ENCODE assay signal across 19 mouse cellular contexts in genomic region chr1:58945960-58946670, GRCm38 (mm10). TPM values are rescaled to one million over a fixed set of nuclear protein-coding genes. Genes with fewer than 3 reads are reported as not detected.
DNase-seq lines count a peak whose midpoint lies in the region; ATAC-seq and TF ChIP-seq lines count a peak whose summit lies in the region.
"Had no signal": no experiment of that assay in that cellular context is flagged by ENCODE, and none has a peak within 500 bp of the region (broad histone marks: within the 10 kb centered on the region; RNA-seq: fewer than 3 reads in every experiment).

No protein-coding gene starts in this region.

- peaks cover 14% of the 10 kb centered on the region for H3K36me3 ChIP-seq in heart, embryonic 16.5 days (ENCODE audit: control insufficient read depth, insufficient read depth)
- peaks cover 24% of the 10 kb centered on the region for H3K36me3 ChIP-seq in kidney, embryonic 15.5 days
- peaks cover 9% of the 10 kb centered on the region; the same call in 1 of the 2 replicates for H3K36me3 ChIP-seq in intestine, postnatal 0 days (ENCODE audit: control insufficient read depth, insufficient read depth)

- H3K27ac ChIP-seq in heart, embryonic 16.5 days (ENCODE audit: low read length): peak overlapping the region; percentile 57
- no peak overlapping the region for H3K27ac ChIP-seq in kidney, embryonic 15.5 days
- peak overlapping the region; percentile 46 for H3K27ac ChIP-seq in intestine, postnatal 0 days (ENCODE audit: low read depth, low read length)
- H3K27ac ChIP-seq: embryonic facial prominence, embryonic 10.5 days; hindbrain, embryonic 10.5 days; limb, embryonic 13.5 days had no signal

- no peak for ATAC-seq in heart, embryonic 16.5 days (replicated peaks; ENCODE audit: extremely low read depth, insufficient read depth, low FRiP score)
- no peak for ATAC-seq in kidney, embryonic 15.5 days (replicated peaks; ENCODE audit: low FRiP score)
- ATAC-seq in intestine, postnatal 0 days: peak; percentile 80
- ATAC-seq: midbrain, embryonic 16.5 days; Patski had no signal

- no peak for TF ChIP-seq CTCF in intestine, postnatal 0 days (IDR thresholded peaks at IDR 0.05; ENCODE audit: low read depth)

- H3K9ac ChIP-seq in heart, embryonic 16.5 days (ENCODE audit: low read length): no peak overlapping the region
- H3K9ac ChIP-seq in kidney, embryonic 15.5 days: no peak overlapping the region
- no peak overlapping the region for H3K9ac ChIP-seq in intestine, postnatal 0 days (ENCODE audit: low read depth, low read length)
- H3K9ac ChIP-seq: limb, embryonic 13.5 days had no signal

- peaks cover 22% of the 10 kb centered on the region for H3K4me1 ChIP-seq in heart, embryonic 16.5 days (ENCODE audit: control insufficient read depth, insufficient read depth, low read length)
- peaks cover 7% of the 10 kb centered on the region for H3K4me1 ChIP-seq in kidney, embryonic 15.5 days
- peaks cover 2% of the 10 kb centered on the region for H3K4me1 ChIP-seq in intestine, postnatal 0 days (replicated peaks; ENCODE audit: control insufficient read depth, insufficient read depth, low read length)

- WGBS in heart, embryonic 16.5 days: 79% methylated on average over 7 of the region's 7 CpGs
- WGBS in kidney, embryonic 15.5 days: 86% methylated on average over 7 of the region's 7 CpGs
- WGBS in intestine, postnatal 0 days: 51% methylated on average over 7 of the region's 7 CpGs

- no peak overlapping the region for H3K4me3 ChIP-seq in heart, embryonic 16.5 days (ENCODE audit: low read length)
- H3K4me3 ChIP-seq in kidney, embryonic 15.5 days (replicated peaks): no peak overlapping the region
- no peak overlapping the region for H3K4me3 ChIP-seq in intestine, postnatal 0 days (ENCODE audit: low read depth, low read length)
- H3K4me3 ChIP-seq: embryonic facial prominence, embryonic 10.5 days; hindbrain, embryonic 10.5 days; limb, embryonic 13.5 days had no signal

- H3K4me2 ChIP-seq in heart, embryonic 16.5 days (ENCODE audit: low read depth, low read length): no peak overlapping the region
- H3K4me2 ChIP-seq in kidney, embryonic 15.5 days: no peak overlapping the region
- H3K4me2 ChIP-seq in intestine, postnatal 0 days (replicated peaks; ENCODE audit: low read depth): no peak overlapping the region
- H3K4me2 ChIP-seq: limb, embryonic 13.5 days had no signal

- DNase-seq in heart, postnatal 4 days: no peak
- DNase-seq in kidney, adult 9 months: peak; percentile 77
- peak; percentile 64 for DNase-seq in yolk sac, embryonic 10.5 days (ENCODE audit: low spot score)
- no peak for DNase-seq in embryo, embryonic 10.5 days (ENCODE audit: low spot score)
- DNase-seq: cerebellum, adult 8-10 months; gastrocnemius, postnatal 10 days; layer of hippocampus, postnatal 36 days; lung, adult 2 months; right cerebral cortex, postnatal 14 days; spleen, adult 18-20 months; thymus, postnatal 4 days had no signal

- no peaks in the 10 kb centered on the region for H3K27me3 ChIP-seq in heart, embryonic 16.5 days (ENCODE audit: control insufficient read depth, insufficient read depth, low read length)
- H3K27me3 ChIP-seq in kidney, embryonic 15.5 days: no peaks in the 10 kb centered on the region
- H3K27me3 ChIP-seq in intestine, postnatal 0 days (replicated peaks; ENCODE audit: control insufficient read depth, insufficient read depth, low read length): no peaks in the 10 kb centered on the region
- H3K27me3 ChIP-seq: limb, embryonic 13.5 days; Patski had no signal

- H3K9me3 ChIP-seq in heart, embryonic 16.5 days (replicated peaks; ENCODE audit: control insufficient read depth, low read length): no peaks in the 10 kb centered on the region
- H3K9me3 ChIP-seq in kidney, embryonic 15.5 days (replicated peaks): no peaks in the 10 kb centered on the region
- no peaks in the 10 kb centered on the region for H3K9me3 ChIP-seq in intestine, postnatal 0 days (ENCODE audit: control insufficient read depth)
- H3K9me3 ChIP-seq: embryonic facial prominence, embryonic 10.5 days; limb, embryonic 13.5 days had no signal

RNA-seq across cellular contexts. Expression of gene Trak2, which starts 27.1 kb away (rescaled TPM):
- polyA plus RNA-seq in heart, embryonic 16.5 days (2015; fragmentation: Nextera tagmentation; extraction: Ambion mirVana): 29.5 and 37.2 TPM in 2 replicates
- total RNA-seq in heart, postnatal 4 days (2021): 100 to 1,000 TPM; 149 to 154 TPM
- polyA plus RNA-seq in kidney, embryonic 15.5 days (2015; fragmentation: Nextera tagmentation; extraction: Ambion mirVana): 14.3 and 15.1 TPM in 2 replicates
- polyA plus RNA-seq in intestine, postnatal 0 days (2015; fragmentation: Nextera tagmentation; extraction: Ambion mirVana): 5.4 and 5.8 TPM in 2 replicates

RNA-seq across cellular contexts. Expression of gene Stradb, which starts 27.2 kb away (rescaled TPM):
- polyA plus RNA-seq in heart, embryonic 16.5 days (2015; fragmentation: Nextera tagmentation; extraction: Ambion mirVana): 25.9 and 26.1 TPM in 2 replicates
- total RNA-seq in heart, postnatal 4 days (2021): 10 to 100 TPM; 28.4 to 31.7 TPM
- 27.0 and 29.5 TPM in 2 replicates for polyA plus RNA-seq in kidney, embryonic 15.5 days (2015; fragmentation: Nextera tagmentation; extraction: Ambion mirVana)
- polyA plus RNA-seq in intestine, postnatal 0 days (2015; fragmentation: Nextera tagmentation; extraction: Ambion mirVana): 13.1 and 13.9 TPM in 2 replicates

Comparison
In these comparisons a context has a peak if more than half of its experiments do, and no peak if none do; other contexts are left out.
1. DNase-seq: peak in kidney, adult 9 months (single experiment) and yolk sac, embryonic 10.5 days (single experiment); none in heart, postnatal 4 days (single experiment) and embryo, embryonic 10.5 days (single experiment).